Mouse (Mus musculus) heart, embryonic 16.5 days (tissue): ENCODE data around the gene Wdr18. TPM values are rescaled to one million over a fixed set of nuclear protein-coding genes. Genes with fewer than 3 reads are reported as not detected.

ENCODE experiments used
- ATAC-seq: fragments of 200-750 bp; cut with Nextera tagmentation; replicated peaks from 2 replicates; pipeline ENCODE4 v1.8.0; 2017; ENCODE audit warnings: moderate number of reproducible peaks; ENCODE audit not compliant: insufficient read depth, low FRiP score; ENCODE audit errors: extremely low read depth
- H3K27ac ChIP-seq: fragments of 300-500 bp; sonication (generic); 2 replicates; pipeline ENCODE4 v1.5.1; 2014; ENCODE audit warnings: mild to moderate bottlenecking, low read length, control low read depth, moderate library complexity
- H3K27me3 ChIP-seq: fragments of 300-500 bp; sonication (generic); 2 replicates; pipeline ENCODE4 v1.6.1; 2014; ENCODE audit warnings: low read length, mixed read lengths; ENCODE audit not compliant: control insufficient read depth, insufficient read depth
- H3K36me3 ChIP-seq: fragments of 300-500 bp; sonication (generic); 2 replicates; pipeline ENCODE4 v1.6.1; 2014; ENCODE audit not compliant: control insufficient read depth, insufficient read depth
- H3K4me1 ChIP-seq: fragments of 300-500 bp; sonication (generic); 2 replicates; pipeline ENCODE4 v1.6.1; 2014; ENCODE audit warnings: low read length, mixed read lengths; ENCODE audit not compliant: control insufficient read depth, insufficient read depth
- H3K4me2 ChIP-seq: fragments of 300-500 bp; sonication (generic); 2 replicates; pipeline ENCODE4 v1.6.1; 2014; ENCODE audit warnings: low read depth, mild to moderate bottlenecking, control low read depth, low read length
- H3K4me3 ChIP-seq: fragments of 300-500 bp; sonication (generic); 2 replicates; pipeline ENCODE4 v1.5.1; 2014; ENCODE audit warnings: mild to moderate bottlenecking, control low read depth, low read length
- H3K9ac ChIP-seq: fragments of 300-500 bp; sonication (generic); 2 replicates; pipeline ENCODE4 v1.6.1; 2014; ENCODE audit warnings: low read length, control low read depth
- H3K9me3 ChIP-seq: fragments of 300-500 bp; sonication (generic); replicated peaks from 2 replicates; pipeline ENCODE4 v1.6.1; 2016; ENCODE audit warnings: low read length; ENCODE audit not compliant: control insufficient read depth
- WGBS: fragments of 180-500 bp; shearing (Covaris S2); extraction: QIAGEN DNeasy Blood & Tissue Kit; methylation state at CpG from one replicate; pipeline ENCODE4 v1.1.7; 2014; 5-methylcytosine and 5-hydroxymethylcytosine counted together
- polyA plus RNA-seq: library from polyadenylated mRNA; unstranded; fragments of >200 nt; fragmentation: Nextera tagmentation; extraction: Ambion mirVana; gene quantifications from 2 replicates; pipeline ENCODE4 v1.2.1, GENCODE M21; 2015

Wdr18 gene
- polyA plus RNA-seq, 1 experiment from 2014 or later, result 69.6 TPM

GRCm38 (mm10) chr10:79926491-79927323, 33.2 kb upstream of the Wdr18 start, which contains the start of gene Arid3a:
TSS of gene Arid3a (plus strand) at chr10:79927043.
- Histone ChIP-seq H3K36me3 (no peaks in the 10 kb centered on the region), H3K27me3 (peaks cover 14% of the 10 kb centered on the region), H3K9ac (peak within 1 kb of the TSS; percentile 95), H3K4me3 (peak within 1 kb of the TSS; percentile 93), H3K4me2 (peak within 1 kb of the TSS; percentile 94), H3K9me3 (no peaks in the 10 kb centered on the region), H3K4me1 (peaks cover 16% of the 10 kb centered on the region), H3K27ac (peak within 1 kb of the TSS; percentile 93)
- WGBS, result under 1% methylated on average over 63 of the region's 63 CpGs
- ATAC-seq, result peak; percentile 73

GRCm38 (mm10) chr10:79927324-79928029, 32.5 kb upstream of the Wdr18 start:
- peak overlapping the region; percentile 93 for H3K4me3 ChIP-seq
- ATAC-seq, result peak; percentile 34
- under 1% methylated on average over 54 of the region's 54 CpGs for WGBS
- peaks cover 7% of the 10 kb centered on the region for H3K27me3 ChIP-seq
- H3K27ac ChIP-seq, result peak overlapping the region; percentile 93
- peaks cover 20% of the 10 kb centered on the region for H3K4me1 ChIP-seq
- H3K9me3 ChIP-seq, result no peaks in the 10 kb centered on the region
- no peaks in the 10 kb centered on the region for H3K36me3 ChIP-seq
- H3K9ac ChIP-seq, result peak overlapping the region; percentile 95
- peak overlapping the region; percentile 94 for H3K4me2 ChIP-seq

- 1% methylated on average over 24 of the region's 29 CpGs for WGBS
- no peaks in the 10 kb centered on the region for H3K9me3 ChIP-seq
- H3K4me1 ChIP-seq, result peaks cover 27% of the 10 kb centered on the region
- peak overlapping the region; percentile 95 for H3K9ac ChIP-seq
- H3K36me3 ChIP-seq, result no peaks in the 10 kb centered on the region
- no peaks in the 10 kb centered on the region; the same call in 1 of the 2 replicates for H3K27me3 ChIP-seq
- H3K27ac ChIP-seq, result peak overlapping the region; percentile 93
- no peak for ATAC-seq
- peak overlapping the region; percentile 94 for H3K4me2 ChIP-seq
- H3K4me3 ChIP-seq, result peak overlapping the region; percentile 93
Observed at GRCm38 (mm10) chr10:79928030-79928694, 31.8 kb upstream of the Wdr18 start.

- Histone ChIP-seq H3K27me3 (no peaks in the 10 kb centered on the region), H3K9ac (peak overlapping the region; percentile 0; the same call in 1 of the 2 replicates), H3K9me3 (no peaks in the 10 kb centered on the region), H3K4me3 (peak overlapping the region; percentile 22; the same call in 1 of the 2 replicates), H3K36me3 (no peaks in the 10 kb centered on the region), H3K4me1 (peaks cover 36% of the 10 kb centered on the region), H3K4me2 (peak overlapping the region; percentile 94), H3K27ac (no peak overlapping the region)
- no peak for ATAC-seq
- WGBS, result 29% methylated on average over 9 of the region's 9 CpGs
Observed at GRCm38 (mm10) chr10:79928907-79929701, 30.8 kb upstream of the Wdr18 start.

- Histone ChIP-seq H3K4me2 (no peak overlapping the region), H3K9ac (no peak overlapping the region), H3K27me3 (no peaks in the 10 kb centered on the region), H3K4me1 (peaks cover 40% of the 10 kb centered on the region), H3K4me3 (no peak overlapping the region), H3K27ac (no peak overlapping the region), H3K9me3 (no peaks in the 10 kb centered on the region), H3K36me3 (no peaks in the 10 kb centered on the region)
- WGBS, result 83% methylated on average over 18 of the region's 18 CpGs
- no peak for ATAC-seq
Observed at GRCm38 (mm10) chr10:79929967-79930825, 29.8 kb upstream of the Wdr18 start.

GRCm38 (mm10) chr10:79930826-79931186, 29.1 kb upstream of the Wdr18 start:
- no peak overlapping the region for H3K4me3 ChIP-seq
- H3K4me1 ChIP-seq, result peaks cover 38% of the 10 kb centered on the region
- 90% methylated on average over 16 of the region's 16 CpGs for WGBS
- ATAC-seq, result no peak
- H3K4me2 ChIP-seq, result no peak overlapping the region
- no peaks in the 10 kb centered on the region for H3K36me3 ChIP-seq
- no peaks in the 10 kb centered on the region for H3K27me3 ChIP-seq
- H3K27ac ChIP-seq, result no peak overlapping the region
- H3K9me3 ChIP-seq, result no peaks in the 10 kb centered on the region
- no peak overlapping the region for H3K9ac ChIP-seq

- no peak overlapping the region for H3K27ac ChIP-seq
- WGBS, result 83% methylated on average over 9 of the region's 9 CpGs
- ATAC-seq, result no peak
Observed at GRCm38 (mm10) chr10:79931797-79932196, 28.2 kb upstream of the Wdr18 start.

GRCm38 (mm10) chr10:79932736-79933135, 27.2 kb upstream of the Wdr18 start:
- peaks cover 50% of the 10 kb centered on the region for H3K4me1 ChIP-seq

More at GRCm38 (mm10) chr10:79931797-79932196, 28.2 kb upstream of the Wdr18 start:
- Histone ChIP-seq H3K4me1 (peaks cover 40% of the 10 kb centered on the region), H3K4me3 (no peak overlapping the region), H3K27me3 (no peaks in the 10 kb centered on the region), H3K9ac (no peak overlapping the region; the same call in 1 of the 2 replicates), H3K36me3 (no peaks in the 10 kb centered on the region), H3K9me3 (no peaks in the 10 kb centered on the region), H3K4me2 (no peak overlapping the region)

More at GRCm38 (mm10) chr10:79932736-79933135, 27.2 kb upstream of the Wdr18 start:
- Histone ChIP-seq H3K9ac (peak overlapping the region; percentile 51), H3K4me2 (no peak overlapping the region), H3K27me3 (no peaks in the 10 kb centered on the region), H3K36me3 (no peaks in the 10 kb centered on the region), H3K4me3 (no peak overlapping the region), H3K27ac (peak overlapping the region; percentile 29; the same call in 1 of the 2 replicates), H3K9me3 (no peaks in the 10 kb centered on the region)
- ATAC-seq, result no peak
- 13% methylated on average over 8 of the region's 8 CpGs for WGBS
